Mouse (Mus musculus): Measurements from ENCODE around the gene Armc9. TPM values are rescaled to one million over a fixed set of nuclear protein-coding genes. Genes with fewer than 3 reads are reported as not detected.

The Armc9 gene
- polyA plus RNA-seq, 1 experiment from 2014 or later = 30.5 TPM

GRCm38 (mm10) chr1:86143165-86143564 lies 11.4 kb upstream of the Armc9 start:
- Histone ChIP-seq H3K9me3 (ENCODE audit: control insufficient read depth, low read length) (no peaks in the 10 kb centered on the region), H3K36me3 (ENCODE audit: control insufficient read depth, insufficient read depth, low read length) (peaks cover 26% of the 10 kb centered on the region), H3K4me1 (ENCODE audit: control insufficient read depth, insufficient read depth, low read length) (no peaks in the 10 kb centered on the region), H3K4me3 (ENCODE audit: low read length) (no peak overlapping the region), H3K27ac (ENCODE audit: low read depth, low read length) (no peak overlapping the region), H3K4me2 (replicated peaks; ENCODE audit: low read depth, low read length) (no peak overlapping the region), H3K9ac (ENCODE audit: low read depth, low read length) (no peak overlapping the region), H3K27me3 (ENCODE audit: control insufficient read depth, insufficient read depth, low read length) (no peaks in the 10 kb centered on the region)
- WGBS = 79% methylated on average over 4 of the region's 4 CpGs
- no peak for ATAC-seq (ENCODE audit: low FRiP score, low TSS enrichment)

GRCm38 (mm10) chr1:86144001-86144944 lies 10.3 kb upstream of the Armc9 start:
- 79% methylated on average over 21 of the region's 21 CpGs for WGBS
- no peak for ATAC-seq (ENCODE audit: low FRiP score, low TSS enrichment)

GRCm38 (mm10) chr1:86146293-86146692 lies 8.3 kb upstream of the Armc9 start:
- H3K4me1 ChIP-seq (ENCODE audit: control insufficient read depth, insufficient read depth, low read length) = no peaks in the 10 kb centered on the region
- peaks cover 8% of the 10 kb centered on the region; the same call in 1 of the 2 replicates for H3K36me3 ChIP-seq (ENCODE audit: control insufficient read depth, insufficient read depth, low read length)
- H3K27me3 ChIP-seq (ENCODE audit: control insufficient read depth, insufficient read depth, low read length) = no peaks in the 10 kb centered on the region
- no peak overlapping the region for H3K4me2 ChIP-seq (replicated peaks; ENCODE audit: low read depth, low read length)
- 73% methylated on average over 5 of the region's 5 CpGs for WGBS
- H3K4me3 ChIP-seq (ENCODE audit: low read length) = no peak overlapping the region
- ATAC-seq (ENCODE audit: low FRiP score, low TSS enrichment) = no peak
- no peak overlapping the region for H3K9ac ChIP-seq (ENCODE audit: low read depth, low read length)
- H3K9me3 ChIP-seq (ENCODE audit: control insufficient read depth, low read length) = no peaks in the 10 kb centered on the region
- no peak overlapping the region for H3K27ac ChIP-seq (ENCODE audit: low read depth, low read length)

More at GRCm38 (mm10) chr1:86144001-86144944, 10.3 kb upstream of the Armc9 start:
- no peak overlapping the region for H3K4me3 ChIP-seq (ENCODE audit: low read length)
- no peak overlapping the region for H3K27ac ChIP-seq (ENCODE audit: low read depth, low read length)
- H3K9ac ChIP-seq (ENCODE audit: low read depth, low read length) = no peak overlapping the region
- H3K9me3 ChIP-seq (ENCODE audit: control insufficient read depth, low read length) = no peaks in the 10 kb centered on the region
- H3K4me1 ChIP-seq (ENCODE audit: control insufficient read depth, insufficient read depth, low read length) = no peaks in the 10 kb centered on the region
- H3K4me2 ChIP-seq (replicated peaks; ENCODE audit: low read depth, low read length) = no peak overlapping the region
- no peaks in the 10 kb centered on the region for H3K27me3 ChIP-seq (ENCODE audit: control insufficient read depth, insufficient read depth, low read length)
- H3K36me3 ChIP-seq (ENCODE audit: control insufficient read depth, insufficient read depth, low read length) = peaks cover 17% of the 10 kb centered on the region; the same call in 1 of the 2 replicates

GRCm38 (mm10) chr1:86147557-86147956 lies 7.0 kb upstream of the Armc9 start:
- no peak for ATAC-seq (ENCODE audit: low FRiP score, low TSS enrichment)
- no peak overlapping the region for H3K9ac ChIP-seq (ENCODE audit: low read depth, low read length)
- H3K27me3 ChIP-seq (ENCODE audit: control insufficient read depth, insufficient read depth, low read length) = no peaks in the 10 kb centered on the region
- no peak overlapping the region for H3K4me3 ChIP-seq (ENCODE audit: low read length)
- H3K4me2 ChIP-seq (replicated peaks; ENCODE audit: low read depth, low read length) = no peak overlapping the region
- WGBS = 71% methylated on average over 5 of the region's 5 CpGs
- no peak overlapping the region for H3K27ac ChIP-seq (ENCODE audit: low read depth, low read length)
- H3K36me3 ChIP-seq (ENCODE audit: control insufficient read depth, insufficient read depth, low read length) = peaks cover 3% of the 10 kb centered on the region; the same call in 1 of the 2 replicates
- no peaks in the 10 kb centered on the region for H3K4me1 ChIP-seq (ENCODE audit: control insufficient read depth, insufficient read depth, low read length)
- no peaks in the 10 kb centered on the region for H3K9me3 ChIP-seq (ENCODE audit: control insufficient read depth, low read length)

GRCm38 (mm10) chr1:86148161-86148560 lies 6.4 kb upstream of the Armc9 start:
- Histone ChIP-seq H3K9ac (ENCODE audit: low read depth, low read length) (no peak overlapping the region), H3K27me3 (ENCODE audit: control insufficient read depth, insufficient read depth, low read length) (no peaks in the 10 kb centered on the region), H3K4me1 (ENCODE audit: control insufficient read depth, insufficient read depth, low read length) (no peaks in the 10 kb centered on the region), H3K36me3 (ENCODE audit: control insufficient read depth, insufficient read depth, low read length) (no peaks in the 10 kb centered on the region), H3K9me3 (ENCODE audit: control insufficient read depth, low read length) (no peaks in the 10 kb centered on the region), H3K4me3 (ENCODE audit: low read length) (no peak overlapping the region), H3K27ac (ENCODE audit: low read depth, low read length) (no peak overlapping the region), H3K4me2 (replicated peaks; ENCODE audit: low read depth, low read length) (no peak overlapping the region)
- 81% methylated on average over 9 of the region's 9 CpGs for WGBS
- ATAC-seq (ENCODE audit: low FRiP score, low TSS enrichment) = no peak

- no peaks in the 10 kb centered on the region for H3K36me3 ChIP-seq (ENCODE audit: control insufficient read depth, insufficient read depth, low read length)
- H3K27me3 ChIP-seq (ENCODE audit: control insufficient read depth, insufficient read depth, low read length) = no peaks in the 10 kb centered on the region
- ATAC-seq (ENCODE audit: low FRiP score, low TSS enrichment) = no peak
- peaks cover 5% of the 10 kb centered on the region; the same call in 1 of the 2 replicates for H3K4me1 ChIP-seq (ENCODE audit: control insufficient read depth, insufficient read depth, low read length)
- H3K9me3 ChIP-seq (ENCODE audit: control insufficient read depth, low read length) = no peaks in the 10 kb centered on the region
- WGBS = 84% methylated on average over 6 of the region's 6 CpGs
- H3K4me2 ChIP-seq (replicated peaks; ENCODE audit: low read depth, low read length) = no peak overlapping the region
- H3K9ac ChIP-seq (ENCODE audit: low read depth, low read length) = no peak overlapping the region
- H3K27ac ChIP-seq (ENCODE audit: low read depth, low read length) = no peak overlapping the region
- no peak overlapping the region for H3K4me3 ChIP-seq (ENCODE audit: low read length)
Observed at GRCm38 (mm10) chr1:86150929-86151328, 3.7 kb upstream of the Armc9 start.

GRCm38 (mm10) chr1:86151376-86151775 lies 3.2 kb upstream of the Armc9 start:
- Histone ChIP-seq H3K9ac (ENCODE audit: low read depth, low read length) (no peak overlapping the region), H3K4me1 (ENCODE audit: control insufficient read depth, insufficient read depth, low read length) (peaks cover 5% of the 10 kb centered on the region; the same call in 1 of the 2 replicates), H3K4me2 (replicated peaks; ENCODE audit: low read depth, low read length) (no peak overlapping the region), H3K36me3 (ENCODE audit: control insufficient read depth, insufficient read depth, low read length) (no peaks in the 10 kb centered on the region), H3K27ac (ENCODE audit: low read depth, low read length) (no peak overlapping the region), H3K9me3 (ENCODE audit: control insufficient read depth, low read length) (no peaks in the 10 kb centered on the region), H3K27me3 (ENCODE audit: control insufficient read depth, insufficient read depth, low read length) (no peaks in the 10 kb centered on the region), H3K4me3 (ENCODE audit: low read length) (no peak overlapping the region)
- ATAC-seq (ENCODE audit: low FRiP score, low TSS enrichment) = no peak
- 87% methylated on average over 7 of the region's 7 CpGs for WGBS

- Histone ChIP-seq H3K4me3 (ENCODE audit: low read length) (no peak overlapping the region), H3K36me3 (ENCODE audit: control insufficient read depth, insufficient read depth, low read length) (0 out of 2 replicates have a peak, but pooled peaks cover 3% of the 10 kb centered on the region), H3K27me3 (ENCODE audit: control insufficient read depth, insufficient read depth, low read length) (no peaks in the 10 kb centered on the region), H3K9me3 (ENCODE audit: control insufficient read depth, low read length) (no peaks in the 10 kb centered on the region), H3K27ac (ENCODE audit: low read depth, low read length) (no peak overlapping the region), H3K9ac (ENCODE audit: low read depth, low read length) (no peak overlapping the region), H3K4me2 (replicated peaks; ENCODE audit: low read depth, low read length) (no peak overlapping the region), H3K4me1 (ENCODE audit: control insufficient read depth, insufficient read depth, low read length) (peaks cover 5% of the 10 kb centered on the region; the same call in 1 of the 2 replicates)
- 95% methylated on average over 1 of the region's 1 CpGs for WGBS
- ATAC-seq (ENCODE audit: low FRiP score, low TSS enrichment) = no peak
Observed at GRCm38 (mm10) chr1:86152618-86153017, 2.0 kb upstream of the Armc9 start.

- Histone ChIP-seq H3K27ac (ENCODE audit: low read depth, low read length) (no peak overlapping the region), H3K4me1 (ENCODE audit: control insufficient read depth, insufficient read depth, low read length) (peaks cover 5% of the 10 kb centered on the region; the same call in 1 of the 2 replicates), H3K4me2 (replicated peaks; ENCODE audit: low read depth, low read length) (peak overlapping the region; percentile 67), H3K9me3 (ENCODE audit: control insufficient read depth, low read length) (no peaks in the 10 kb centered on the region), H3K4me3 (ENCODE audit: low read length) (peak overlapping the region; percentile 73), H3K27me3 (ENCODE audit: control insufficient read depth, insufficient read depth, low read length) (no peaks in the 10 kb centered on the region), H3K36me3 (ENCODE audit: control insufficient read depth, insufficient read depth, low read length) (peaks cover 8% of the 10 kb centered on the region; the same call in 1 of the 2 replicates), H3K9ac (ENCODE audit: low read depth, low read length) (peak overlapping the region; percentile 71)
- WGBS = under 1% methylated on average over 18 of the region's 18 CpGs
- no peak for ATAC-seq (ENCODE audit: low FRiP score, low TSS enrichment)
Observed at GRCm38 (mm10) chr1:86154824-86155164, 214 bp downstream of the Armc9 start.

All from kidney, embryonic 14.5 days (tissue).